In genomic region chr5:139149681-139150602, GRCm38 (mm10) we compare ENCODE assay signal across 7 mouse cellular contexts. TPM values are rescaled to one million over a fixed set of nuclear protein-coding genes. Genes with fewer than 3 reads are reported as not detected.
DNase-seq lines count a peak whose midpoint lies in the region; ATAC-seq lines count a peak whose summit lies in the region.

Gene Prkar1b, minus strand, starts transcription at chr5:139150001.
Gene Dnaaf5, plus strand, starts transcription at chr5:139150223.

- peak; percentile 93 for ATAC-seq in embryonic facial prominence, embryonic 12.5 days (ENCODE audit: insufficient number of reproducible peaks, insufficient read depth, low FRiP score, low TSS enrichment)
- ATAC-seq in limb, embryonic 11.5 days (ENCODE audit: insufficient number of reproducible peaks, low FRiP score, low TSS enrichment, low read depth) = peak; percentile 96
- ATAC-seq in midbrain, embryonic 14.5 days (ENCODE audit: low FRiP score, low TSS enrichment) = peak; percentile 97

- H3K4me3 ChIP-seq in embryonic facial prominence, embryonic 12.5 days = peak within 1 kb of the TSS; percentile 97
- peak within 1 kb of the TSS; percentile 82 for H3K4me3 ChIP-seq in limb, embryonic 11.5 days (ENCODE audit: low read depth, low read length)
- H3K4me3 ChIP-seq in midbrain, embryonic 14.5 days (replicated peaks; ENCODE audit: low read depth, low read length) = peak within 1 kb of the TSS; percentile 86

- peaks cover 29% of the 10 kb centered on the region for H3K36me3 ChIP-seq in embryonic facial prominence, embryonic 12.5 days
- peaks cover 1% of the 10 kb centered on the region; the same call in 1 of the 2 replicates for H3K36me3 ChIP-seq in limb, embryonic 11.5 days (ENCODE audit: control insufficient read depth, insufficient read depth, low read length)
- H3K36me3 ChIP-seq in midbrain, embryonic 14.5 days (ENCODE audit: control insufficient read depth, insufficient read depth, low read length) = peaks cover 27% of the 10 kb centered on the region

- peak within 1 kb of the TSS; percentile 85 for H3K9ac ChIP-seq in embryonic facial prominence, embryonic 12.5 days
- H3K9ac ChIP-seq in limb, embryonic 11.5 days (ENCODE audit: low read length) = peak within 1 kb of the TSS; percentile 78
- peak within 1 kb of the TSS; percentile 69 for H3K9ac ChIP-seq in midbrain, embryonic 14.5 days (replicated peaks; ENCODE audit: low read length)

- H3K9me3 ChIP-seq in embryonic facial prominence, embryonic 12.5 days = no peaks in the 10 kb centered on the region
- no peaks in the 10 kb centered on the region for H3K9me3 ChIP-seq in limb, embryonic 11.5 days (ENCODE audit: control insufficient read depth, low read length)
- no peaks in the 10 kb centered on the region for H3K9me3 ChIP-seq in midbrain, embryonic 14.5 days (ENCODE audit: control insufficient read depth, low read length)

- peak; percentile 95 for DNase-seq in adrenal gland, postnatal 25 days
- DNase-seq in heart, adult 11 months = peak; percentile 100
- DNase-seq in kidney, adult 18-20 months = peak; percentile 96
- DNase-seq in limb, embryonic 11.5 days (ENCODE audit: low spot score) = peak; percentile 99
- peak; percentile 99 for DNase-seq in midbrain, embryonic 14.5 days
- DNase-seq in spleen, adult 18-20 months = peak; percentile 95 to 97

- peaks cover 15% of the 10 kb centered on the region for H3K4me1 ChIP-seq in embryonic facial prominence, embryonic 12.5 days
- peaks cover 11% of the 10 kb centered on the region for H3K4me1 ChIP-seq in limb, embryonic 11.5 days (ENCODE audit: control insufficient read depth, insufficient read depth, low read length)
- peaks cover 14% of the 10 kb centered on the region for H3K4me1 ChIP-seq in midbrain, embryonic 14.5 days (ENCODE audit: control insufficient read depth, insufficient read depth, low read length)

- 1% methylated on average over 85 of the region's 87 CpGs for WGBS in embryonic facial prominence, embryonic 12.5 days
- under 1% methylated on average over 82 of the region's 87 CpGs for WGBS in limb, embryonic 11.5 days
- WGBS in midbrain, embryonic 14.5 days = under 1% methylated on average over 87 of the region's 87 CpGs

- H3K27me3 ChIP-seq in embryonic facial prominence, embryonic 12.5 days = no peaks in the 10 kb centered on the region
- H3K27me3 ChIP-seq in limb, embryonic 11.5 days (ENCODE audit: control insufficient read depth, insufficient read depth, low read length) = no peaks in the 10 kb centered on the region
- no peaks in the 10 kb centered on the region for H3K27me3 ChIP-seq in midbrain, embryonic 14.5 days (ENCODE audit: control insufficient read depth, insufficient read depth, low read length)

- H3K27ac ChIP-seq in embryonic facial prominence, embryonic 12.5 days = peak within 1 kb of the TSS; percentile 84
- H3K27ac ChIP-seq in limb, embryonic 11.5 days (replicated peaks; ENCODE audit: low read depth, low read length) = peak within 1 kb of the TSS; percentile 33; the same call in 1 of the 2 replicates
- peak within 1 kb of the TSS; percentile 81 for H3K27ac ChIP-seq in midbrain, embryonic 14.5 days (replicated peaks; ENCODE audit: low read depth, low read length)

- peak within 1 kb of the TSS; percentile 88 for H3K4me2 ChIP-seq in embryonic facial prominence, embryonic 12.5 days (replicated peaks)
- H3K4me2 ChIP-seq in limb, embryonic 11.5 days (ENCODE audit: low read depth, severe bottlenecking) = peak within 1 kb of the TSS; percentile 74
- H3K4me2 ChIP-seq in midbrain, embryonic 14.5 days (ENCODE audit: low read length) = peak within 1 kb of the TSS; percentile 93

RNA-seq across cellular contexts. Expression of gene Prkar1b, which starts in this region (rescaled TPM):
- 20.9 and 28.5 TPM in 2 replicates for total RNA-seq in adrenal gland, postnatal 25 days (2021)
- 26.2 and 28.5 TPM in 2 replicates for polyA plus RNA-seq in embryonic facial prominence, embryonic 12.5 days (2016; fragmentation: Nextera tagmentation; extraction: Ambion mirVana)
- polyA plus RNA-seq in limb, embryonic 11.5 days (2014; fragmentation: Nextera tagmentation; extraction: Ambion mirVana) = 3.4 and 4.8 TPM in 2 replicates
- 169 and 190 TPM in 2 replicates for polyA plus RNA-seq in midbrain, embryonic 14.5 days (2014; fragmentation: Nextera tagmentation; extraction: Ambion mirVana)

RNA-seq across cellular contexts. Expression of gene Dnaaf5, which starts in this region (rescaled TPM):
- total RNA-seq in adrenal gland, postnatal 25 days (2021) = 20.7 and 25.3 TPM in 2 replicates
- 6.0 TPM in 2 replicates for polyA plus RNA-seq in embryonic facial prominence, embryonic 12.5 days (2016; fragmentation: Nextera tagmentation; extraction: Ambion mirVana)
- polyA plus RNA-seq in limb, embryonic 11.5 days (2014; fragmentation: Nextera tagmentation; extraction: Ambion mirVana) = 11.0 and 12.0 TPM in 2 replicates
- polyA plus RNA-seq in midbrain, embryonic 14.5 days (2014; fragmentation: Nextera tagmentation; extraction: Ambion mirVana) = 2.9 and 4.0 TPM in 2 replicates

Comparison
In these comparisons a context has a peak if more than half of its experiments do, and no peak if none do; other contexts are left out.
1. Peak in every context shown above with its lines: DNase-seq, ATAC-seq, H3K4me3 ChIP-seq and H3K27ac ChIP-seq.
2. H3K27ac ChIP-seq: peak in every context shown above with its lines; median percentile 84 in embryonic facial prominence, embryonic 12.5 days; 81 in midbrain, embryonic 14.5 days; 33 in limb, embryonic 11.5 days.